Mouse (Mus musculus): ENCODE measurements around the gene Sds. TPM values are rescaled to one million over a fixed set of nuclear protein-coding genes. Genes with fewer than 3 reads are reported as not detected.

Gene Sds
- 1 to 10 TPM; 1.2 to 2.2 TPM for total RNA-seq (2021)

DNA sequence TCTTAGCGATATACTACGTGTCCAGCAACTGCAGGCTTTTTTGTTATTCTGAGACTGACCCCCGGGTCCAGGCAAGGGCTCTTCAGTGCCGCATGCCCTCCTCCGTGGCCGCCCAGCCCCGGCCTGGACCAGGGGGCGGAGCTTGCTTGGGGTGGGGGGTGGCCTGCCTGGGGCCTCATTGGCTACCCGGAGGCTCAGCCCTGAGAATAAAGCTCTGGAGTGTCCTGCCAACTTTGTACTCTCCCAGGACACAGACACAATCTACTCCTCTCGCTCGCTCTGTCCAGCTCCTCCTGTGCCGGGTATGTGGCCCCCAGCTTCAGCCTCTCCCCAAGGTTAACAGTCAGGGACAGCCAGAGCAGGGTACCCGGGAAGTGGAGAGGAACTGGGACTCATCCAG lies at the start of gene Sds:
TSS of gene Sds (plus strand) at position 231 of the 400 bp plus-strand sequence.
- DNase-seq: no peak
- intact Hi-C loops (cut with DNase I): no loop called here

DNA sequence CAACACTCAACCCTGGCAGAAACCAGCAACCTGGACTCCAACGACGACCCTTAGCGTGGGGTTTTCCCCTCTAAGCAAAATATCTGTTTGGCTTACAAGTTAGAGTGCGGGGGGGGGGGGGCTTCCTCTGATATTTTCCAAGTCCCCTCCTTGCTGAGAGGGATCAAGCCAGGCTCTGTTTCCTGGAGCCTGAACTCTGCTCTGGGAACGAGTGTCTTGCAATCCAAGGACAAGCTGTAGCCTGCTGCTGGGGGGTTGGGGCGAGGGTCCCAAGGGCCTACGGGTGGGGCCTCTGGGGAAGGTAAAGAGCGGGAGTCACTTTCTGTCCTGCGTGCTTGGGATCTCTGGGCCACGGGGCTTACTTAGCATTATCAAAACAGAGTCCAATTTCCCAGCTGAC lies 49.8 kb upstream of the Sds start:
- intact Hi-C loops (cut with DNase I): no loop called here
- no peak for DNase-seq

DNA sequence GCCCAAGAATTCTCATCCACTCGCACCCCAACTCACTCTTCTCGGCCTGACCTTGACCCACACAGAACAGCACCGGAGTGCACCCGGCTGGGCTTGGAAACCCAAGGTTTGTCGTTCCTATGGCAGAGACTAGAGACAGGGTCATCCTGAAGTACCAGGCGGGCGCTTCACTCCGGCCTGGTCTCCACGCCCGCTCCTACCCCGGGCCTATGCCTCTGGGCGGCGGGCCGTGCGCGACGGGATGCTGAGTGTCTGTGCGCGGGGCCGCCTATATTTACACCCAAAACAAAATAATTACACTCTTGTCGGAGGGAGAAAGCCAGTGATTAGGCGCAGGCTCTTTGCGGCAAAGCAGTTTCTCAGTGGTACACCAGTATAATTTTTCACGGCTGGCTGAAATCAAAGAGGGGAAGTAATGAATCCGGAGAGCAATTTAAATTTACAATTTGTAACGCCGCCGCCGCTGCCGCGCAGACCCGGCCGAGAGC lies 48.8 kb upstream of the Sds start:
- intact Hi-C loops (cut with DNase I): no loop called here
- no peak for DNase-seq

DNA sequence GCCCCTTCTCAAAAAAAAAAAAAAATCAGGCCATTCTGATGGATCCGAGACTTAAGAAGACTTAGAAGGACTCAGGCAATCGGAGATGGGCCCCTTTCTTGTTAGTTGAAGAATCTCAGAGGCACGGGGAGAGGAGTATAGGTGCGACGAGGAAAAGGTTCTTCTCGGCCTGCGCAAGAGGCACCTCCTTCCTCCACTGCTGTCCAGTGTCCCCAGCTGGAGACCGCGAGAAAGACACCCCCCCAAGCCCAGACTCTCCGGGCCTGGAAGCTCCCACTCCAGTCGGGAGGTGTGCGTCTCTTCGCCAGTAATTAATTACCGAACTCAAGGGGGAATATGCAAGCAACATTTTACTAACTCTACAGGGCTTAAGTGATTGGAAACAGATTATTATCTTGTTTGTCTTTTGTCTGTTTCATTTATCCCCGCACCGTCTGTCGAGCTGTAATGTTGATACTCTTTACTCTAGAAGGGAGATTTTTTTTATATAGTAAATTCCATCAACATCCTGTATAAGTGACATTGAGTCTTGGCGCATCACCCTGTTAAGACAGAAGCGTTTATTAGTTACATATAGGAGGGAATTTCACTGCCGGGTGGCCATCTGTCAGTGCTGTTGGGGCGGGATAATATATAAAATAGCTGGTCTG lies 48.0 kb upstream of the Sds start:
- DNase-seq: no peak
- intact Hi-C loops (cut with DNase I): no loop called here

DNA sequence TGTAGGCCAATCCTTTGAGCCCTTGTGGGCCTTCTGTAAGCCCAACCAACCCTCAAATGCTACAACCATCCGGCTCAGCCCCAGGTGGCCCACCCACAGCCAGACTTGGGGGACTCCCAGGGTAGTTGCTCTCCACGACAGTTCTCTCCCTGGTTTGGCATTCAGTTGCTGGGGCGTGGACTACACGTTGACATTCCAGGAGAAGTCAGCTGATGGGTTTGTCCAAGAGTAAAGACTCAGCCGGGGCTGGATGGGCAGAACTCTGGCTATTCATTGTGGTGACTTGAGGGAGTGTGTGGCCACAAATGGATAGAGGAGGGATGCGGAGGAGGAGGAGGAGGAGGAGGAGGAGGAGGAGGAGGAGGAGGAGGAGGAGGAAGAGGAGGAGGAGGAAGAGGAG lies 47.3 kb upstream of the Sds start:
- intact Hi-C loops (cut with DNase I): no loop called here
- DNase-seq: no peak

DNA sequence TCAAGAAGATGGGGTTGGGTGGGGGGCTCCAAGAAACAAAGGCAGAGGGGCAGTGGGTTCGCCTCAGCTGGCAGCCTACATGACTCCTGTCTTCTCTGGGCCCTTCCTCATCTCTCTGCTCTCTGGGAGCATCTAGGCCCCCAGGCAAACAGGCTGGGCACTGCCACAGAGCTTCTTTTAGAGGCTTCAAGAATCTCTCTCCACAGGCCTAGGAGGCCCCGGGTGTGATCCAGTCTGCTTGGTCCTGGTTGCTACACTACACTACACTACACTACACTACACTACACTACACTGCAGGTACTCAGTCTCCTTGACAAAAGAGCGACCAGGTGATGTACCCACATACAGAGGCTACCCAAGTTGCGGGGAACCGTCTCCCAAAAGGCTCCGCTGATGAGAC lies 46.6 kb upstream of the Sds start:
- DNase-seq: no peak
- intact Hi-C loops (cut with DNase I): no loop called here

DNA sequence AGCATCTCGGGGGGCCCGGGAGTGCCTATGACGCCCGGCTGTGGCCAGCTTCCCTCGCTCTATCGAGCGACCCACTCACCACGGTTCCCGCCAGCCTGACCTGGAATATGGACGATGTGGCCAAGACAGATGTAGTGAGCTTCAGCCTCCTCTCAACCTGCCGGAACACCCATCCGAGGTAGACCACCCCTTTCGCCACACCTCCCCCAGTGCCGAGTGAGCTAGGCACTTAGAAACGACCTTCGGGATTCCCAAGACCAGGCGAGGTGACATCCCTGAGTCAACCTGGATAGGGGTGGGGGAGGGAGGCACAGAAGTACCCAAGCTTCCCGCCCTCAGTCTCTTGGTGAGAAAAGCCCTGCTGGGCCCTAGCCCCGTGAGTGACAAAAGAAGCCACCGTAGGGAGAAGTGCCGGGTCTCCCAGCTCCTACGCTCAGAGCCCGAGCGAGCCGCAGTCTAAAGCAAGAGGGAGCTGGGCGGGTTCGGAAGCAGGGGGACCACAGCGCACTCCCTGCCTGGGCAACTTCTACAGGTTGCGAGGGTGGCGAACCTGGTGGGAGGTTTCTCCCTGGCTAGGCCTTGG lies 45.2 kb upstream of the Sds start:
- intact Hi-C loops (cut with DNase I): no loop called here
- DNase-seq: no peak

DNA sequence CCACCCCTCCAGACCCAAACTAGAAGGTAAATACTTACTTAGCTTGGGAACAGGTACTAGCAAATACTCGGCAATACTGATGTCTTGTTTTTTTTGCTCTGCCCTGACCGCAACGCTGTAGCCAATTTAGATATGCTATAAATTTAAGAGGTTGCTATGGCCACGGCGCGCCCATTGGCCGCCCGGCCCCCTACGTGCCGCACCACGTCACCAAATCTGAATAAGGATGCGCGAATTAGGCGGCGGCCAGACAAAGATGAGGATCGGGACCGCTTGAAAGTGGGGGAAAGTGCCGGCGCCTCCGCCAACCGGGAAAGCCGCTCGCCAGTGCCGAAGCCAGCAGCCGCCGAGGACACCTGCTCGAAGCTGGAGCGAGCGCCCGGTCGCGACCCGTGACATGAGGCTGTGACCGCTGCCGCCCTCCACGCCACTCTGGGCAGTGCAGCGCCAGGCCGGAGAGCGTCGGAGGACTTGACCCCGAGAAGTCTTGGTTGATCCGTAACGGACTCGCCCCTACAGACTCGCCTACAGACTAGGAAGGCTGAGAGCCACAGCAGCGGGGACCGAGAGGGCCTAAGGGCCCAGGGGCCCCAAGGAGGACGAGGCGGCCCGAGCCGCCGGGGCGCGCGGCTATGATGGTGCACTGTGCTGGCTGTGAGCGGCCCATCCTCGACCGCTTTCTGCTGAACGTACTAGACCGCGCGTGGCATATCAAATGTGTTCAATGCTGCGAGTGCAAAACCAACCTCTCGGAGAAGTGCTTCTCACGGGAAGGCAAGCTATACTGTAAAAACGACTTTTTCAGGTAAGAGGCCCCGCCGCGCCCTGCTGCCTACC lies 44.5 kb upstream of the Sds start, which contains the start of gene Lhx5:
TSS of gene Lhx5 (plus strand) at position 51 of the 837 bp plus-strand sequence.
- DNase-seq: no peak
- intact Hi-C loops (cut with DNase I): no loop called here

DNA sequence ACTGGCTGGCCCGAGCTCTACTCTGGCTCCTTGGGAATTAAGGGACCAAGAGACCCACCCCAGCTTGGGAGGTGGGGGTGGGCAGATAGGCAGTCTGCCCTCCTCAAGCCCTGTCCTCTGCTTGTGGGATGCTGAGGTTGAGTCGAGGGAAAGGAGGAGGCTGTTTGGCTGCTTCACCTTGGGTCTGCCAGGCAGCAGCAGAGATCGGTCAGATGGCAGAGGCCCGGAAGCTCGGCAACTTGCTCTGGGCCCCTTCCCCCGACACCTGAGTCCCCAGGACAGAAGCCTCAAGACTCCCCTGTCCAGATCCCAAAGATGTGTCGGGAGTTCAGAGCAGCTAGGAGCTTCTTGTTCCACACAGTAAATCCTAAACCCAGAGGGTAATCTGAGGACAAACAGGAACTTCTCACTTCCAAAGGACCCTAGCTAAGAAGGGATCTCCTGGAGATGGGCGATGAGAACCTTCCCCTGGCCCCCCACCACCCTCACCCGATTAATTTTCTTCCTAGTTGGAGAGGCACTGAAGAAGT lies 43.8 kb upstream of the Sds start:
- intact Hi-C loops (cut with DNase I): no loop called here
- no peak for DNase-seq

DNA sequence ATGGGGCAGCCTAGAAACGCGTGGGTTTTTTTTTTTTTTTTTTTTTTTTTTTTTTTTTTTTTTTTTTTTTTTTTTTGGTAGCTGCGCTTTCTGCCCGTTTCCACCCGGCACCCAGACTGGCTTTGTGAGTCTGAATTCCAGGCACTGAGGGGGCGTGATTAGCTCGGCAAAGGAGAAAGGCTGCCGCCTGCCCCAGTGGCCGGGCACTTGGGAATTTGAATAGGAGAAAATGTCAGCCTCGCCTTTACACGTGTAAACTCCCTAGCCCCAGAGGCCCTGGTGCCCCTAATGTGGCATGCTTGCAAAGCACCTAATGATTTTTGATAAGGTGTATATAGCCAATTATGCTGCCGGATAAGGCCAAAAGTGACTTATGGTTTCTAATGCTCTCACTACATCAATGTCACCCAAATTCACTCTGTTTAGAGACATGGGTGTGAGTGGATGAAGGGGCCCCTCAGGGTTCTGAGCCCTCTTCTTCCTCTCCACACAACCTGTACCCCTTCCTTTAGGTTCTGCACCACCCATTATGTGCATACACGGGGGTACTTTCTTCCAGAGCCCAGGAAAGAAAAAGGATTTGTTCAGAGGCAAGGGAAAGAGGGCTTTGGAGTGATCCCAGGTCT lies 43.1 kb upstream of the Sds start:
- intact Hi-C loops (cut with DNase I): no loop called here
- DNase-seq: no peak

DNA sequence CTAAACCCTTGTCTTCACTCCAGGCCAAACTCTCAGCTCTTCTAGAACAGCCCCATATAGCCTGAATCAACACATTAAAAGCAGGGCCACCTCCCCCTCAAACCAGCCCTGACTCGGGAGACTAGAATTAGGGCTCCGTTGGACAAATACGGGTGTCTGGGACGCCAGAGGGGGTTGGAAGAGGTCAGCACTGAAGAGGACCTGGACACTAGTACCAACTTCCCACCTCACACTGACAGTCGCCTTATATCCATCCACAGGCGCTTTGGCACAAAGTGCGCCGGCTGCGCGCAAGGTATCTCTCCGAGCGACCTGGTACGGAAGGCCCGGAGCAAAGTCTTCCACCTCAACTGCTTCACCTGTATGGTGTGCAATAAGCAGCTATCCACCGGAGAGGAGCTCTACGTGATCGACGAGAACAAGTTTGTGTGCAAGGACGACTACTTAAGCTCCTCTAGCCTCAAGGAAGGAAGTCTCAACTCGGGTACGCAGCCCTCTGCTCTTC lies 42.0 kb upstream of the Sds start:
- intact Hi-C loops (cut with DNase I): no loop called here

DNA sequence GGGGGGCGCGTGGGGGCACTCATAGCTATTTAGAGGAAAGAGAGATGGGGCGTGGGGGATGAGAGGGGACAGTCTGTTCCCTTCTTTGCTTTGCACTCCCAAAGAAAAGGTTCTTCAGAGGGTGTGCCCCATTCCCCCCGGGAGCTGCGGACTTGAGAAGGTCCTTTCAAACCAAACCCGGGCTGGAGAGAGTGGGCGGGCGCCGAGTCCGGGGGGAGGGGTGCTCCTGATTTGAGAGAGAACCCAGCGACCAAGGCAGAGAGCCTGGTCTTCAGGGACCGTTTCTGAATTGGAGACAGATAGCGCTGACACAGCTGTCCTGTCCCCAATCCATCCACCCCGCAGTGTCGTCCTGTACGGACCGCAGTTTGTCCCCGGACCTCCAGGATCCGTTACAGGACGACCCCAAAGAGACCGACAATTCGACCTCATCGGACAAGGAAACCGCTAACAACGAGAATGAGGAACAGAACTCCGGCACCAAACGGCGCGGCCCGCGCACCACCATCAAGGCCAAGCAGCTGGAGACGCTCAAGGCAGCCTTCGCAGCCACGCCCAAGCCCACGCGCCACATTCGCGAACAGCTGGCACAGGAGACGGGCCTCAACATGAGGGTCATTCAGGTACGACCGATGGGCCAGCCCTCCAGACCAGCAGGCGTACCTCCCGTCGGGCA lies 41.2 kb upstream of the Sds start:
- intact Hi-C loops (cut with DNase I): no loop called here
- DNase-seq: no peak

More for the DNA sequence above, 42.0 kb upstream of the Sds start:
- DNase-seq: no peak

DNA sequence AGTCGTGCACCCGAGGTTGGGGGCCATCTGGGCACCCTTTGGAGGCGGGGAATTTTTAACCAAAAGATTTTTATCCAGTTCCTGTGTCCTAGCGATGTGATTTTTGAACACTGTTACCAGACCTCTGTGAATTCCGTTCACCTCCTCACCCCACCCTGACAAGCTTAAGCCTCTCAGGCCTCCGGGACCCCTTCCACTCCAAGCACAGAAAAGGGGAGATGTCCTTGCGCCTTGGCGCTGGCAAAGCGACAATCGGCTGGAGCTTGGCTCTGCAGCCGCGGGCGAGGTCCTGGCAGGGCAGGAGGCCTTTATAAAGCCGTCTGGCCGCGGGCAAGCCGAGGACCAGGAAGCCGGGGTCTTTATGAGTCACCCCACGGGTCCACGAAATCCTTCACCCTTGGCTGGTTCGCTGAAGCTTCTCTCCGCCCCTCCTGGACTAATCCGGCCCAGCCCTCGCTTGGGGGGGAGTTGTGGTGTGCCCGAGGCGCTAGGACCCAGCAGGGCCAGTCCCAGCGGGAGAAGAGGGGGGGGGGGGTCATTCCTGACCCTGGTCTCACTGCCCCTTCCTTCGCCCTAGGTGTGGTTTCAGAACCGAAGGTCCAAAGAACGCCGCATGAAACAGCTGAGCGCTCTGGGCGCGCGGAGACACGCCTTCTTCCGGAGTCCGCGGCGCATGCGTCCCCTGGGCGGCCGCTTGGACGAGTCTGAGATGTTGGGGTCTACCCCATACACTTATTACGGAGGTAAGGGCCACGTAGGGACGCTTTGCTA lies 40.4 kb upstream of the Sds start:
- intact Hi-C loops (cut with DNase I): no loop called here
- no peak for DNase-seq

DNA sequence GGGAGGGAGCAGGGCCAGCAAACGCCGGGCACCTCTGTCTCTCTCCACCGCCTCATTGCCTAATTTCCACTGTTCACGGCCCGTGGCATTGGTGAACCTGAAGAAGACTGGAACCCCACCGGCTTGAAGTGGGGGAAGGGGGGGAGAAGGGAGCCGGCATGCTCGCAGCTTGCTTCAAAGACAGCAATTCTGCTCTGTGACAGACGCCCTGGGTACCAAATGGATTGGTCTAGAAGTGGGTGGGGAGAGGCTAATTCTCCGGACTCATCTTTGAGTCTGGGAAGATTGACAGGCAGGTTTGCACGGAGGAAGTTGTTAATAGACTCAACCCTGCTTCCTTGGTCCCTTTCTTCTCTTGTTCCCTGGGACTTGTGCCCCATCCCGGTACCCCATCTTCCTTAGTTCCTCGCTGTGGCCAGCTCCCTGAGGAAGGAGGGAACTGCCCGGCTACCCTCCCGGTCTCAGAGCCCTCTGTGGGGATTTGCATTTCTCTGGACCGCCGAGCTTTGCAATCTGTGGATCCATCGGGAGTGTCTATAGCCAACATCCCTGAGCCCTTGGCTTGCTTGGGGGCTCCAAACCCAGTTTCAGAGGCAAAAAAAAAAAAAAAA lies 39.3 kb upstream of the Sds start:
- no peak for DNase-seq

DNA sequence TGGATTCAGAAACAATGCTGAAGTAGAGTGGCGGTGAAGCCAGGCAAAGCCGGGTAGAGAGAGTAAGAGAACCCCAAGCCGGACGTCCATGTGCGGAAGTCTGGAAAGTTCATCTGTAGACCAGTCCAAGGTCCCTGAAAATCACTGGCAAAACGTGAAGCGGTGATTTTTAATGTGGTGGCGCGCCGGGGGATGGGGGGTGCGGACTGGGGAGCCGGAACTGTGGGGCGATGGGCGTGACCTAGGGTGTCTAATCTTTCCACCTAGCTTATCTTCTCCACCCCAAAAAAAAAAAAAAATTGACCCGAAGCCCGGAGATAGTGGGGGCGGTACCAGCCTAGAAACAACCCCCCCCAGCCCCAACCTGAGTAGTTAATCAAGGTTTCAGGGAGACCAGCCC lies 38.8 kb upstream of the Sds start:
- intact Hi-C loops (cut with DNase I): no loop called here

More for the DNA sequence above, 39.3 kb upstream of the Sds start:
- intact Hi-C loops (cut with DNase I): no loop called here

DNA sequence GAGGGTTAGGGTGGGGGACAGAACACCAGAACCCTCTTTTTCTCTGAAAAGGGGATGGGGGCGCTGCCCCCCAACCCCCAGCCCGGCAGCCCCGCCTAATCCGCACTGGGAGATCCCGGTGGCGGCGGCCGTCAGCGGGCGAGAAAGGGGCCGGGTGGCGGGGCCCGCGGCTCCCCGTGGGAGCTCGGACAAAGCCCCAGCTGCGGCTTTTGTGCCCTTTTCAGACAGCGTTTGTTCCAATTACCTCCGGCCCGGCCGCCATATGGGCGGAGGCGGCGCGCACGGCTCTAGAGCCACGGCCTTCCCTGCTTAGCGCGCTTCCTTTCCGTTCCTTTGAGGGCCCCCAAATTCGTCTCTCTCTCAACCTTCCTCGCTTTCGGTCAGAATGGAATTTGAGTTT lies 38.3 kb upstream of the Sds start:
- intact Hi-C loops (cut with DNase I): no loop called here

More for the DNA sequence above, 38.8 kb upstream of the Sds start:
- no peak for DNase-seq

DNA sequence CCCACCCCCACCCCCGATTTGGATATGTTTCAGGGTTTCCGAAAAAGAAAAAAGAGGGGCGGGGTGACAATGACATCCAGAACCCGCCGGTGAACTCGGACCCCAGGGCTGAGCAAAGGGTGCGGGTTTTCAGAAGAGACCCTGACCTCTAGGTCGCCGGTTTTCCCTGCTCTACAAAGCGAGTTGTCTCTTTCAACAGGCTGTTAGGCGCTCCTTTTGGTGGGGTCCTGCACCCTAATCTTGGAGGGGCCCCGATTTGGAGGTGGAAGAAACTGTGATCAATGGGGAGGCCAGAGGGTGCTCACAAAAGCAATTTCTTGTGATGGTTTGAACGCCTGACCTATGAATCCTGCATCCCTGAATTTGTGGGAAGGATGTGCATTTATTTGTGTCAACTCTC lies 37.9 kb upstream of the Sds start:
- no peak for DNase-seq
- intact Hi-C loops (cut with DNase I): no loop called here

More for the DNA sequence above, 38.3 kb upstream of the Sds start:
- DNase-seq: no peak

DNA sequence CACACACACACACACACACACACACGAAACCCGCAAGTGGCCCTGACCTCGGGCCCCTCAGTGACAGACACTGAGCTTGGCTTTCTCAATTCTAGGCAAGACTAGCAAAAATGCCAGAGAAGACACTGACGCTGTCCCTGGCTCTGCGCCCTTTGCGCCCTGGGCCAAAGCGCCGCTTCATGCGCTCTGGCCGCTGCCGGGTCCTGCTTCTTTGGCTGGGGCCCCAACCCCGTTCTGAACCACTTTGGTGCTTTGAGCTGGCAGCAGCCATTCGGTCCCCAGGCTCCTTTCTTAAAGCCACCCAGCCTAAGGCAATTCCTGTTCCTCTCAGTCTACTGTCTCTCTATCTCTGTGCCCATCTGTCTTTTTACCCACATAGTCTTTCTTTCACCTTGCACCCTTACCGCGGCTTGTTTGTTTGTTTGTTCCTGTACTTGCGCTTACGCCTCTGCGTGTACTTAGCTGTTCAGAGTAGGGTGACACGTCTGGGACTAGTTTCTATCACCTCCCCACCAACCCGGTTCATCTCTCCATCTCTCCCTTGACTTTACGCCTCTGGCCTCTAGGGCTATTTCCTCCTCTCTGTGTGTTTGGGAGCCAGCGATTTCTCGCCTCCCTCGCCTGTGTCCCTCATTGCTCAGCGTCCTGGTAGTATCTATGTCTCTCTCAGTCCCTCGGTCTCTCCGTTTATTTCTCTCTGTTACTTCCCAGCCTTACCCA lies 37.2 kb upstream of the Sds start:
- no peak for DNase-seq
- intact Hi-C loops (cut with DNase I): no loop called here
